Mouse (Mus musculus) megakaryocyte, embryonic 14.5 days (primary cell): ENCODE results near the gene Ccni.

Experiments
- FLI1 ChIP-seq: IDR thresholded peaks from 2 replicates; pipeline ENCODE4 v1.6.1; 2012; ENCODE audit warnings: low read length, inconsistent platforms, mixed read lengths
- GATA1 ChIP-seq: IDR thresholded peaks from 3 replicates; pipeline ENCODE4 v1.6.1; 2012; ENCODE audit warnings: mixed read lengths, low read length, inconsistent platforms, borderline replicate concordance

DNA sequence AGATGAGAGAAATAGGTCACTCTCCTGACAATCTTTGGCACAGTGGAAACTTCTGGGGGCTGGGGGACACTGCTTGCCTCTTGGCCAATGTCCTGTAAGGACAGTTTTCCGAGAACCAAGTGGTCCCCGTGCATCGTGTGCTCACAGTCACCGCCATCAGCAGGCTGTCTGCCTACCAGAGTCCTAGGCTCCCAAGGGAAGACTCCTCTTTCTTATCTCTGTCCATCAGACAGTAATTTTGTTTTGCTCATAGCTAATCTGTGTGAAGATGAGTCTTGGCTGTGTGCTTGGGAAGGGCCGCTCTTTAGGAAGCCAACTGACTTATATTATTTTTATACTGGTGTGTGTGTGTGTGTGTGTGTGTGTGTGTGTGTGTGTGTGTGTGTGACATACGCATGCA is 60.8 kb downstream of the Ccni start:
- TF ChIP-seq GATA1 = no peak
- no peak for TF ChIP-seq FLI1
